Mouse (Mus musculus): ENCODE data around the gene Hist1h1b. TPM values are rescaled to one million over a fixed set of nuclear protein-coding genes. Genes with fewer than 3 reads are reported as not detected.

Hist1h1b gene
- total RNA-seq, 4 experiments from 2014 or later, result 3.8 to 6.5 (median 5.9) TPM

DNA sequence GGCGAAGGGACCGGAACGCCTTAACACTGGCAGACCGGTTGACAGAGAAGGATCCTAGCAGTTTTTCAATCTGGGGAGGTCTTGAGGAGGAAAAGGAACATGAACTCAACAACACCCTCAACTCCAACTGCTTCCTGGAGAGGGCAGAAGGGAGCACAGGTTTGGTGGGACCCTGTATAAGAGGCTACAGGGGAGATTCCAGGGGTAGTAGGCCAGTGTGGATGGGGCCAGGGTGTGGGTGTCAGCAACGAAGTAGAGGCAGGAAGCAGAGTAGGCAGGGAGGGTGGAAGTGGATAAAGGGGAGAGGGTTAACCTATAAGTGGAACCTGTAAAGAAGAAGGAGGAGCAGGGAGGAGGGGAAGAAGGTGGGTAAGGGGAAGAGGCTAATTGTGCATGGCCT is 47.0 kb downstream of the Hist1h1b start:
- DNase-seq (ENCODE audit: low spot score in 2 of 2), result no peak

Small RNA genes within 50 kb of the gene (microRNA-seq; reads per million reads assigned to microRNA genes)
- 0 reads per million in 2 experiments for gene Gm19658
- 0 reads per million in 2 experiments for gene Gm44346
- 0 reads per million in 2 experiments for gene Gm44454

Other genes starting within 250 kb of the Hist1h1b start
- gene Zkscan8, start 249.5 kb downstream of the Hist1h1b start, total RNA-seq (2022), result 10 to 100 TPM; 17.9 to 21.9 (median 19.8) TPM
- gene Olfr1366, start 237.8 kb downstream of the Hist1h1b start, total RNA-seq (2022), result not detected
- gene Olfr1535, start 220.7 kb downstream of the Hist1h1b start, total RNA-seq (2022), result not detected
- not detected for gene Olfr1364, start 198.9 kb downstream of the Hist1h1b start, total RNA-seq (2022)
- gene Olfr1362, start 166.6 kb downstream of the Hist1h1b start, total RNA-seq (2022), result not detected
- not detected for gene Olfr11, start 138.1 kb downstream of the Hist1h1b start, total RNA-seq (2022)
- not detected for gene Olfr1361, start 117.2 kb downstream of the Hist1h1b start, total RNA-seq (2022)
- gene Olfr1360, start 103.2 kb downstream of the Hist1h1b start, total RNA-seq (2022), result not detected
- not detected for gene Olfr1359, start 82.5 kb downstream of the Hist1h1b start, total RNA-seq (2022)
- gene Hist1h2bl, start 64.5 kb downstream of the Hist1h1b start, total RNA-seq (2022), result 10 to 100 TPM; 10.8 to 28.3 (median 22.4) TPM
- 10 to 100 TPM in 2 of 4 experiments, 1 to 10 TPM in 2; 8.1 to 36.7 (median 16.0) TPM for gene Hist1h2ai, start 64.2 kb downstream of the Hist1h1b start, total RNA-seq (2022)
- 10 to 100 TPM; 30.3 to 49.1 (median 42.8) TPM for gene Hist1h3h, start 63.0 kb downstream of the Hist1h1b start, total RNA-seq (2022)
- gene Hist1h2bm, start 58.6 kb downstream of the Hist1h1b start, total RNA-seq (2022), result 1 to 10 TPM; 2.8 to 4.8 (median 3.2) TPM
- 10 to 100 TPM; 11.6 to 17.1 (median 13.7) TPM for gene Hist1h4j, start 45.6 kb downstream of the Hist1h1b start, total RNA-seq (2022)
- 100 to 1,000 TPM; 228 to 277 (median 247) TPM for gene Hist1h4k, start 30.1 kb downstream of the Hist1h1b start, total RNA-seq (2022)
- gene Hist1h2ak, start 26.8 kb downstream of the Hist1h1b start, total RNA-seq (2022), result 10 to 100 TPM in 2 of 4 experiments, 1 to 10 TPM in 2; 8.7 to 11.4 (median 9.8) TPM
- 1 to 10 TPM in 3 of 4 experiments, not detected in 1; 6.6 to 9.1 (median 8.4) TPM for gene Hist1h2bn, start 26.5 kb downstream of the Hist1h1b start, total RNA-seq (2022)
- gene Hist1h3i, start 2.7 kb upstream of the Hist1h1b start, total RNA-seq (2022), result 10 to 100 TPM; 32.9 to 72.6 (median 47.3) TPM
- 1 to 10 TPM in 1 of 4 experiments, not detected in 3; 3.2 TPM for gene Hist1h2an, start 6.6 kb upstream of the Hist1h1b start, total RNA-seq (2022)
- 10 to 100 TPM in 1 of 4 experiments, 1 to 10 TPM in 3; 3.1 to 11.6 (median 5.9) TPM for gene Hist1h2bp, start 6.8 kb upstream of the Hist1h1b start, total RNA-seq (2022)
- gene Hist1h2bq, start 29.6 kb upstream of the Hist1h1b start, total RNA-seq (2022), result 10 to 100 TPM; 26.8 to 44.1 (median 30.6) TPM
- 10 to 100 TPM in 3 of 4 experiments, 1 to 10 TPM in 1; 5.0 to 27.3 (median 17.8) TPM for gene Hist1h2ao, start 29.8 kb upstream of the Hist1h1b start, total RNA-seq (2022)
- gene Hist1h4m, start 31.1 kb upstream of the Hist1h1b start, total RNA-seq (2022), result 100 to 1,000 TPM; 180 to 291 (median 231) TPM
- gene Hist1h4n, start 51.6 kb upstream of the Hist1h1b start, total RNA-seq (2022), result 10 to 100 TPM in 3 of 4 experiments, not detected in 1; 11.4 to 41.9 (median 29.6) TPM
- 10 to 100 TPM in 2 of 4 experiments, not detected in 2; 10.6 to 18.9 TPM for gene Hist1h2ap, start 52.9 kb upstream of the Hist1h1b start, total RNA-seq (2022)
- 10 to 100 TPM; 26.6 to 44.1 (median 30.3) TPM for gene Hist1h2br, start 53.1 kb upstream of the Hist1h1b start, total RNA-seq (2022)
- gene Zfp184, start 164.5 kb upstream of the Hist1h1b start, total RNA-seq (2022), result 1 to 10 TPM; 1.9 to 4.5 (median 2.9) TPM
- not detected for gene Pom121l2, start 200.6 kb upstream of the Hist1h1b start, total RNA-seq (2022)
- under 1 TPM; 0.29 to 0.84 (median 0.56) TPM for gene Prss16, start 229.1 kb upstream of the Hist1h1b start, total RNA-seq (2022)